Mouse (Mus musculus) CH12.LX (cell line): ENCODE results near the gene Gm20481. TPM values are rescaled to one million over a fixed set of nuclear protein-coding genes. Genes with fewer than 3 reads are reported as not detected.

Source experiments
- DNase-seq: peaks from one replicate; pipeline ENCODE4 v3.0.0-alpha.2; 2013; ENCODE audit errors: extremely low read depth
- H3K27ac ChIP-seq: 2 replicates; pipeline ENCODE4 v1.5.1; 2012; ENCODE audit warnings: low read depth, mild to moderate bottlenecking, control low read depth, moderate library complexity; ENCODE audit not compliant: insufficient read depth
- H3K27me3 ChIP-seq: replicated peaks from 2 replicates; pipeline ENCODE3; 2012; ENCODE audit warnings: inconsistent platforms
- H3K36me3 ChIP-seq, 2 experiments: replicated peaks in 1 of 2; 2 replicates each; pipeline versions ENCODE3 to v1.6.1; 2012; ENCODE audit warnings: inconsistent platforms in 1 of 2, low read length in 1 of 2, mild to moderate bottlenecking in 1 of 2, mixed read lengths in 1 of 2, moderate library complexity in 1 of 2; ENCODE audit not compliant: control insufficient read depth in 1 of 2, insufficient read depth in 1 of 2
- H3K4me1 ChIP-seq, 2 experiments: 2 replicates each; pipeline ENCODE4 v1.6.1; 2012; ENCODE audit warnings: inconsistent platforms in 1 of 2, moderate library complexity in 1 of 2; ENCODE audit not compliant: insufficient read depth in 2 of 2, control insufficient read depth in 1 of 2
- H3K4me2 ChIP-seq: 2 replicates; pipeline ENCODE4 v1.6.1; 2012; ENCODE audit warnings: low read depth, mild to moderate bottlenecking, control low read depth; ENCODE audit not compliant: poor library complexity, insufficient read depth, severe bottlenecking
- H3K4me3 ChIP-seq, 3 experiments: fragments of 150-350 bp in 1 of 3; sonication (generic) in 1 of 3; replicated peaks in 1 of 3; 2 replicates each; pipeline versions ENCODE3 to v1.5.1; 2011 to 2012; ENCODE audit warnings: low read depth in 2 of 3, low read length in 2 of 3, mild to moderate bottlenecking in 2 of 3, moderate library complexity in 2 of 3, control low read depth in 1 of 3, improper control_type of control experiment in 1 of 3, inconsistent platforms in 1 of 3, mixed read lengths in 1 of 3; ENCODE audit not compliant: poor library complexity in 1 of 3
- H3K79me2 ChIP-seq: replicated peaks from 2 replicates; pipeline ENCODE4 v1.6.1; 2012; ENCODE audit warnings: mild to moderate bottlenecking, moderate library complexity; ENCODE audit not compliant: control insufficient read depth, poor library complexity, insufficient read depth, severe bottlenecking; ENCODE audit errors: extremely low read depth
- H3K9ac ChIP-seq: 2 replicates; pipeline ENCODE4 v1.6.1; 2012; ENCODE audit warnings: low read depth, mild to moderate bottlenecking, control low read depth, moderate library complexity; ENCODE audit not compliant: insufficient read depth
- H3K9me3 ChIP-seq: replicated peaks from 2 replicates; pipeline ENCODE3; 2012; ENCODE audit warnings: low read length, inconsistent platforms, mixed read lengths
- CHD1 ChIP-seq: IDR thresholded peaks from 2 replicates; pipeline ENCODE4 v1.6.1; 2012; ENCODE audit warnings: low read depth, low read length, improper control_type of control experiment, inconsistent platforms
- CHD2 ChIP-seq: IDR thresholded peaks from 2 replicates; pipeline ENCODE4 v1.6.1; 2011; ENCODE audit warnings: low read length, improper control_type of control experiment
- CTCF ChIP-seq, 2 experiments: IDR thresholded peaks in 1 of 2; conservative IDR thresholded peaks in 1 of 2; 2 replicates each; pipeline ENCODE4 v1.5.1; 2011 to 2012; ENCODE audit warnings: low read depth in 2 of 2, low read length in 2 of 2, improper control_type of control experiment in 1 of 2, inconsistent platforms in 1 of 2, mild to moderate bottlenecking in 1 of 2, moderate library complexity in 1 of 2
- IRF4 ChIP-seq: IDR thresholded peaks from 2 replicates; pipeline ENCODE4 v1.6.1; 2014; ENCODE audit warnings: low read depth, mild to moderate bottlenecking, inconsistent platforms, low read length, improper control_type of control experiment
- JUN ChIP-seq: IDR thresholded peaks from 2 replicates; pipeline ENCODE4 v1.6.1; 2011; ENCODE audit warnings: low read depth, mild to moderate bottlenecking, low read length, improper control_type of control experiment, moderate library complexity; ENCODE audit not compliant: insufficient read depth
- KAT2A ChIP-seq: IDR thresholded peaks from 2 replicates; pipeline ENCODE4 v1.6.1; 2012; ENCODE audit warnings: low read length, improper control_type of control experiment, inconsistent platforms; ENCODE audit not compliant: insufficient replicate concordance
- MAFK ChIP-seq: IDR thresholded peaks from 2 replicates; pipeline ENCODE4 v1.6.1; 2011; ENCODE audit warnings: low read length, improper control_type of control experiment; ENCODE audit not compliant: insufficient replicate concordance
- MAX ChIP-seq: IDR thresholded peaks from 2 replicates; pipeline ENCODE4 v1.6.1; 2011; ENCODE audit warnings: low read length, improper control_type of control experiment
- MAZ ChIP-seq: IDR thresholded peaks from 2 replicates; pipeline ENCODE4 v1.6.1; 2012; ENCODE audit warnings: low read depth, mild to moderate bottlenecking, inconsistent platforms, low read length, improper control_type of control experiment, moderate library complexity
- NRF1 ChIP-seq: IDR thresholded peaks from 2 replicates; pipeline ENCODE4 v1.6.1; 2014; ENCODE audit warnings: low read depth, mild to moderate bottlenecking, inconsistent platforms, low read length, improper control_type of control experiment, moderate library complexity
- POLR2A ChIP-seq: IDR thresholded peaks from 2 replicates; pipeline ENCODE4 v1.6.1; 2011; ENCODE audit warnings: low read depth, mild to moderate bottlenecking, improper control_type of control experiment, low read length
- POLR2AphosphoS2 ChIP-seq: IDR thresholded peaks from 2 replicates; pipeline ENCODE4 v1.6.1; 2011; ENCODE audit warnings: low read depth, low read length, improper control_type of control experiment
- SMC3 ChIP-seq: IDR thresholded peaks from 2 replicates; pipeline ENCODE4 v1.6.1; 2011; ENCODE audit warnings: low read depth, low read length, improper control_type of control experiment
- TBP ChIP-seq: conservative IDR thresholded peaks from 2 replicates; pipeline ENCODE4 v1.6.1; 2011; ENCODE audit warnings: low read depth, low read length, improper control_type of control experiment
- UBTF ChIP-seq: IDR thresholded peaks from 2 replicates; pipeline ENCODE4 v1.6.1; 2012; ENCODE audit warnings: low read depth, mild to moderate bottlenecking, inconsistent platforms, low read length, improper control_type of control experiment, moderate library complexity
- USF2 ChIP-seq: conservative IDR thresholded peaks from 2 replicates; pipeline ENCODE4 v1.6.1; 2011; ENCODE audit warnings: low read depth, low read length, improper control_type of control experiment
- ZMIZ1 ChIP-seq: IDR thresholded peaks from 2 replicates; pipeline ENCODE4 v1.6.1; 2012; ENCODE audit warnings: low read depth, mild to moderate bottlenecking, inconsistent platforms, low read length, improper control_type of control experiment
- ZNF384 ChIP-seq: IDR thresholded peaks from 2 replicates; pipeline ENCODE4 v1.6.1; 2012; ENCODE audit warnings: low read depth, low read length, improper control_type of control experiment, inconsistent platforms
- dilution Hi-C: fragments of 300-500 bp; cut with MboI; formaldehyde crosslinking; loops from 2 replicates; pipeline ENCODE4 v1.14.3; 2020; ENCODE audit warnings: low sequenced_read_pairs; ENCODE audit not compliant: extremely low pct_unique_long_range_greater_than_20kb, extremely low pct_ligation_motif_present
- in situ Hi-C: fragments of 300-500 bp; cut with MboI; formaldehyde crosslinking; loops from 3 replicates; pipeline ENCODE4 v1.14.3; 2019; ENCODE audit warnings: low sequenced_read_pairs, low pct_ligation_motif_present, low pct_unique_long_range_greater_than_20kb, mixed read lengths
- polyA plus RNA-seq: library from polyadenylated mRNA; unstranded; fragments of >175 nt; gene quantifications from 2 replicates; pipeline ENCODE4 v1.2.1, GENCODE M21; 2012; ENCODE audit warnings: low read depth; ENCODE audit not compliant: insufficient read length
- total RNA-seq, 2 experiments: library from RNA; depleted of rRNA; stranded (reverse); fragments of 300-350 nt in 1 of 2; fragments of >200 nt in 1 of 2; gene quantifications; 2 replicates each; pipeline ENCODE4 v1.2.3; 2012 to 2014

Gene Gm20481
- total and polyA plus RNA-seq, 3 experiments, result not detected

- Histone ChIP-seq H3K36me3 (peaks cover 2 to 22% of the 10 kb centered on the region in 2 experiments), H3K27ac (no peak overlapping the region), H3K9ac (no peak overlapping the region), H3K27me3 (no peaks in the 10 kb centered on the region), H3K79me2 (peaks cover 3% of the 10 kb centered on the region), H3K4me1 (peaks cover 0 to 9% of the 10 kb centered on the region in 2 experiments; a peak in 2 of 4 replicates), H3K4me2 (no peak overlapping the region), H3K4me3 (no peak overlapping the region), H3K9me3 (peaks cover 2% of the 10 kb centered on the region)
- DNase-seq, result no peak
- TF ChIP-seq CHD2 (no peak), SMC3 (no peak), ZMIZ1 (no peak), IRF4 (no peak), USF2 (no peak), ZNF384 (no peak), NRF1 (no peak), CTCF (conservative IDR thresholded peaks at IDR 0.05 in 1 of 2, IDR thresholded peaks at IDR 0.05 in 1 of 2; ENCODE audit: low read depth in 2 of 2, low read length in 2 of 2) (no peak), MAZ (no peak), UBTF (no peak), POLR2A (no peak)
- in situ Hi-C loops, result no loop called here
- dilution Hi-C loops, result no loop called here
These were observed 7.3 kb downstream of the Gm20481 start for GRCm38 (mm10) chr17:34977000-34977399.

- H3K79me2 ChIP-seq, result peaks cover 15% of the 10 kb centered on the region
- in situ Hi-C loops (no loop called here), dilution Hi-C loops (no loop called here)
- H3K9ac ChIP-seq, result no peak overlapping the region
- H3K4me1 ChIP-seq, result peaks cover 2 to 9% of the 10 kb centered on the region in 2 experiments; a peak in 3 of 4 replicates
- no peak overlapping the region for H3K4me3 ChIP-seq
- no peak overlapping the region for H3K27ac ChIP-seq
- DNase-seq, result no peak
- no peaks in the 10 kb centered on the region for H3K27me3 ChIP-seq
- TF ChIP-seq MAX (no peak), UBTF (no peak), MAZ (no peak), TBP (no peak), MAFK (no peak), CHD1 (no peak), KAT2A (no peak), POLR2AphosphoS2 (no peak), JUN (no peak)
- peaks cover 2% of the 10 kb centered on the region for H3K9me3 ChIP-seq
- H3K36me3 ChIP-seq, result peaks cover 2 to 22% of the 10 kb centered on the region in 2 experiments
- H3K4me2 ChIP-seq, result no peak overlapping the region
These were observed 8.5 kb downstream of the Gm20481 start for GRCm38 (mm10) chr17:34978239-34978638.
